Mouse (Mus musculus): Measurements from ENCODE around the gene Ccm2.

Ccm2 gene

GRCm38 (mm10) chr11:6530746-6531145 lies 15.9 kb upstream of the Ccm2 start:
- DNase-seq, result no peak

DNA sequence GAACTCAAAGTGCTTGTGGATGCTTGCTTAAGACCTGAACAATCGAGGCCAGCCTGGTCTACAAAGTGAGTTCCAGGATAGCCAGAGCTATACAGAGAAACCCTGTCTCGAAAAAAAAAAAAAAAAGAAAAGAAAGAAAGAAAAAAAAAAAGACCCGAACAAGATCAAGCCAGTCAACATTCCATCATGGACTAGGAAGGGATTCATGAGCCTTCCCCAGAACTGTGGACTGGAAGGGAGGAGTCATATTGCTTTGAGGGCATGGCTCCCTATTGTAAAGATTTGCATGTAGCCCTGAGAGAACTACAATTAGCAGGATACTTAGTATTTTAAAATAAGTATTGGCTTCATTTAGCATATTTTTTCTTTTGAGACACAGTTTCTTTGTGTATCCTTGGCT lies 2.0 kb upstream of the Ccm2 start:
- DNase-seq, result no peak

GRCm38 (mm10) chr11:6545186-6545856 lies 1.4 kb upstream of the Ccm2 start:
- no peak for DNase-seq

- DNase-seq, result no peak
These were observed 862 bp upstream of the Ccm2 start for GRCm38 (mm10) chr11:6545857-6546192.

DNA sequence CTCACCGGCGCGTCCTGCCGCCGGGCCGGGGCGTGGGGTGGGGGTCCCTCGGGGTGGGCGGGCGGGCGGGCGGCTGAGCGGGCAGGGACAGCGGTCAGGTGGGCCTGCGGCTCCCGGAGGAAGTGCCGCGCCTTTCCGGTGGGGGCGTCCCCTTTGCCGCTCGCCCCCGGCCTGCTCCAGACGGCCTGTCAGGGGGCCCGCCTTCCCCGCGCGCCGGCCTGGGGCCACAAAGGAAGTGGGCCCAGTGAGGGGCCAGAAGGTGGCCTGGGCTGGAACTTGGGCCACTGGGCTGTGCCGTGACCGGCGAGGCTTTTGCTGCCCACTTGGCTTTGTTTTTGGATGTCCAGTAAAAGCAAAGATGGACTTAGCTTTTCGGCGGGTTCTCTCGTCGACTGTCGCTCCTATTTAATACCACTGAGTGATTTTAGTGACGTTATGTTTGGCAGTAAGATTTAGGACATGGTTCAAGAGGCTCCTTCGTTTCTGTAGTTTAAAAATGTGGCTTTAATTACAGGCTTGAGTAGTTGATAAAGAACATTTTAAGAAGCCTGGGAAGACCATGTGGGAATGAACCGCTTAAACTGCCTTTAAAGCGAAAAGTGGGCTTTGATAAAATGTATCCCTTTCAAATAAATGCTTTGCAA lies 472 bp downstream of the Ccm2 start:
- peak; percentile 87 for DNase-seq

DNA sequence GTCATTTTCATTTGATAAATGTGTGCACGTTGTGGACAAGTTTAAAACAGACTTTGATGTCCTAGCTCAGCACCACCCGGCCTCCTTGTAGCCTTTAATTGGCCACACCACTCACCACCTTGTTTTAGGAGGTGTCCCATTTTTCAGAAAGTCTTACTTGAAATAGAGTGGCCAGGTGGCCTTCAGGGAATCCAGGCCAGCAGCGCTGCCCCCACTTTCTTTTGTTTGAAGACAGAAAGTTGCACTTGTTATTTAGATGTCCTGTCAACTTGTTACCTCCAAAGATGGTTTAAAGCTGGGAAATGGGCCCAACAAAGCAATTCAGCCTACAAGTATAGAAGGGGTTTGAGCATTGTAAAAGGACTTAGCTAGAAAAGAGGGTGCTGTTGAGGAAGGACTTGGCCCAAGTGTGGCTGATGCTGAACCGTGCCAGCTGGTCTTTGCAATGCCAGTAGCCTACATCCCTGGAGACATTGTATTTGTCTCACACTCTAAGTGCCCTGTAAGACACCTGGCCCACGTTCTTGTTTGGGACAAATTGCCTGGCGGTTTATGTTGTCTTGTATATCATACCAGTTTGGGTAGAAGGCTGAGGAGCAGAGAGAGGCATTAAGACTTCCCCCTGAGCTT lies 1.1 kb downstream of the Ccm2 start:
- no peak for DNase-seq

- DNase-seq, result no peak
These were observed 3.1 kb downstream of the Ccm2 start for GRCm38 (mm10) chr11:6549770-6550169.

- DNase-seq, result no peak
These were observed 3.5 kb downstream of the Ccm2 start for GRCm38 (mm10) chr11:6550201-6550600.

DNA sequence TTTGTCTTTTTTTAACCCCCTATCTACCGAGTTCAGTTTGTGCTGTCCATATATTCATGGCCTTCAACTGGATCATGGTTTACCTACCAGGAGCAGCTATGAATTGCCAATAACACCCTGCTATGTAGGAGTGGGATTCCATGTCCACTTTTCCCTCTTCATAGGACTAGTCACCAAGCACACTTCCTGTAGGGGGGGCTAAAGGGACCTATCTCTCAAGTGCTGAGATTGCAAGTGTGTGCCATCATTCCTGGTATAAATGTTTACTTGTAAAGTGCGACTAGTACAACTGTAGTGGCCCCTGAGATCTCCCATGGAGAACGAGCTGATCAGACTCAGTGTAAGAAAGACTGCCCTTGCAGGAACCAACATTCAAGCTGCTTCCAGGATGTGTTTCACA lies 11.5 kb downstream of the Ccm2 start:
- DNase-seq, result no peak

DNA sequence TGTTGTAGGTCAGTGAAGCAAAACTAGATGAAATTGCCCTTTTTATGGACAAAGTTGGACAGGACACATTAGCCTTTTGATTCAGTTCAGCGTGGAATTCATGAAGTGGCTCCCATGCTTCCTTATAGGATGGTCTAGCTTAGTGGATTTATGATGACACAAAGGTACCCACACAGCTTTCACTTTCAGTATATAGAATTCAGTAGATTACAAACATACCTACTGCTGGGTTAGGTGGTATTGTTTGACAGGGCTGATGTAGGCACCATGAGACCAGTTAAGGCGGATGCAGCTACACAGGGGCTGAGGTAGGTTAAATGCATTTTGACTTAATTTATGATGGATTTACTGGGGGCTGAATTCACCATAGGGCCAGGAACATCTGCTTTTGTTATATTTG lies 13.3 kb downstream of the Ccm2 start:
- DNase-seq, result no peak

GRCm38 (mm10) chr11:6560655-6561360 lies 14.1 kb downstream of the Ccm2 start:
- peak; percentile 49 for DNase-seq

GRCm38 (mm10) chr11:6561474-6561873 lies 14.8 kb downstream of the Ccm2 start:
- peak; percentile 44 for DNase-seq

DNA sequence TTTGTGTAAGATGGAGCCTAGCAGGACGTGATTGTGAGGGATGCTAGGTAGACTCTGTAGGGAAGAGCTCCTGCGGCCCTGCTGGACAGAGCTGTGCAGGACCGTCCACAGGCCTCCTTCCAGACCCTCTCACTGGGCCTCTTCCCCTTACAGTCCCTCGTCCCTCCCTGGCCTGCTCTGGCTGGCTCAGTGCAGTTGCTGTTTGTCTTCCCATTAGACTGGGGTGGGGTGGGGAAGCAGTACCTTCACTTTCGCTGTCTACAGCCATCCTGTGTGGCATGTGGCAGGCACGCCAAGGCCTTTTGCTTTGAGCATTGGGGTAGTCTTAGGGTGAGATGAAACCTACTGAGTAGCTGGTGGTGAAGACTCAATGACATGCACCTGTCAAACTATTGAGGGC lies 15.7 kb downstream of the Ccm2 start:
- DNase-seq, result peak; percentile 28

- DNase-seq, result no peak
These were observed 16.5 kb downstream of the Ccm2 start for GRCm38 (mm10) chr11:6563201-6563600.

GRCm38 (mm10) chr11:6566496-6566895 lies 19.8 kb downstream of the Ccm2 start:
- no peak for DNase-seq

DNA sequence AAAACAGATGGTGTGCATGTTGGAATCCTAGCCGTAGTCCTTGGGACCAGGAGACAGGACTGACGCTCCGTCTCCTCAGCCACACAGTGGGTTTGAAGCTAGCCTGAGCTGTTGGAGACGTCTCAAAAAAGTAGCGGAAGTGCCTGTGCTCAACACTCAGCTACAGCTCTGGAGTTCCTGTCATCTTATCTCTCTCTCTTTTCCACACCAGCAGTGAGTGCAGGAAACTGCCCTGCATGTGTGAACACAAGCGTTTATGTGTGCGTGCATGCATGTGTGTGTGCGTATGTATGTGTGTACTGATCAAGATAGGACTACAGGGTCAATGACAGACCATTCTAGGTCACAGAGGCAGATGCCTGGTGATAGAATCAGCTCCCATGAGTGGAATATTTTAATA lies 21.3 kb downstream of the Ccm2 start:
- DNase-seq, result no peak

DNA sequence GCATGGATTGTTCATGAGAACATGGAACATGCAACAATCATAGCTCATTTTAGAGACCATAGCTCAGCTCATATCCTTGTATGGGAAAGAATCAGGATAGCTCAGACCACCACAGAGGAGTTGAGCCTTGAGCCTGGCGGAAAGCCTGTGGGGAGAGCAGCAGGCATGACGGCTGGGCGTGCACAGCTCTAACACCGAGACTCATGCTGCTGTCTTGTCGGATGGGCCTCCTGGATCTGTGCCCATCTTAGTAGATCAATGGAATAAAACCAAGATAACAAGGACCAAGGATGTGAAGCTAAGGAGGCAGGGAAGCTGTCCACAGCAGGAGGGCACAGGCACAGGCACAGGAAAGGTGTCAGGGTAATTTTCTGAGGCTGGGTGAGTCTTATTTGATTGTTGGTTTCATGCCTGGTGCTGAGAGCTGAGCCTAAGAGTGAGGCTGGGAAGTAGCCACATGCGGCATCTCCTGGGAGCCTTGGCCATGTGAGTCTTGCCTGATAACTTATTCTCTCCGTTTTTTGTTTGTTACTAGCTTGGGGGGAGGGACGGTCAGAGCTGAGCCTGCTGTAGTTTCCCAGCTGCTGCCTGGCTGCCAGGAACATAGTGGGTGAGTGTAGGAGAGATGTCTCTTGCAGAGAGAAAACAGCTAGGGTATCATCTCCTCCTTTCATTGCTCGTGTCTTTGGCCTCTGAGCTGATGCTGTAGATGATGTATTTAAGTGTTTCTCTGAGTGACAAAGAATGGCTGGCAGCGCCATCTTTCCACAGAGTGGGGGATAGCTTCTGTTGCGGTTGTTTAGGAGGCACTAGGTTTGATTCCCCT lies 22.1 kb downstream of the Ccm2 start:
- DNase-seq, result peak; percentile 36

- DNase-seq, result no peak
These were observed 22.7 kb downstream of the Ccm2 start for GRCm38 (mm10) chr11:6569410-6569777.

GRCm38 (mm10) chr11:6576151-6576550 lies 29.5 kb downstream of the Ccm2 start:
- DNase-seq, result no peak

- DNase-seq, result no peak
These were observed 32.7 kb downstream of the Ccm2 start for GRCm38 (mm10) chr11:6579361-6579760.

DNA sequence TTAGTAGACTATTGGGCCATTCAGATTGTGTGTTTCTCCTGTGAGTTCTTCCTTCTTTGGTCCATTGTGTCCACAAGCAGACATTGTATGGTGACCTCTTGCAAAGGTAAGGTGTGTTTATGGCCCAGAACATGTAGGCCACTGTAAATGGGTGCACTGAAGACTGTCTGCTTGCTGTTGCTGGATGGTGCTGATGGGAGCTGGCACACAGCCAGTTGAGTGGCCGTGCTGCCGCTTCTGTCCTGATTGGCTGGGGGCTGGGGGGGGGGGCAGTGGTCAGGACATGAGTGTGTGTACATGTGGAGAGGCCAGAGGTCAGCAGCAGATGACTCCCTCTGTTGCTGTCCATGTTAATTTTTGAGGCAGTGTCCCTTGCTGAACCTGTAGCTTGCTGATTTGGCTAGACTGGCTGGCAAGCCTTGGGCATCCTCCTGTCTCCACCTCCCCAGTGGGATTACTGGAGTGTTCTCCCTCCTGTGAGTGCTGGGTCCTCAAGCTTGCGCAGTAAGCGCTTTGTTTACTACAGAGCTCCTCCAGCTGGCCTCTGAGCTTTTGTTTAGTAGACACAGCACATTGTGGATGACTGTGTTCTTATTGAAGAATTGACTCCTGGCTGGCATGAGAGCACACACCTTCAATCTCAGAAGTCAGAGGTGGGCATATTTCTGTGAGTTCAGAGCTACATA lies 33.5 kb downstream of the Ccm2 start:
- DNase-seq, result no peak

GRCm38 (mm10) chr11:6581560-6581959 lies 34.9 kb downstream of the Ccm2 start:
- no peak for DNase-seq
